Mouse (Mus musculus): ENCODE measurements around the gene Ung.
A peak's percentile ranks its signal among the peaks of the same experiment; 100 is the strongest.

DNA sequence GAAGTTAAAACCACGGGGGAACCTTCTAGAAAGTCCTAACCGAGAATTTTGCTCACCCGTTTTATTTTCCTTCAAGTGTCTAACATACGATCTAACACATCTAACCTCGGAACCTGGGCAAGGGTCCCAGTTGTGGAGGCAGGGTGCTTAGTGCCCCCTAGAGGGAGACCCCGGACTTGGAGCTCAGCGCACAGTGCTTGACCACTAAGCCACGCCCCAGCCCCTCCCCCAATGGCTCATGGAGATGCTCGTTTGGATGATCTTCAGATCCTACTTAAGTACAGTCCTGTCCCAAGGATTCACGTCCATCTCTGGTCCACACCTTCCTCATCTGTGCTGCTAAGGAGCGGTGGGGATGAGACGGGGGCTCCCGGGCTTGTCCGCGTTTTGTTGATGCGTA lies 44.5 kb downstream of the Ung start:
- peak; percentile 40; the same call in 1 of the 2 replicates for TF ChIP-seq CTCF (IDR thresholded peaks at IDR 0.05; ENCODE audit: control insufficient read depth, insufficient read depth, insufficient replicate concordance, low read depth, low read length)
- TF ChIP-seq POLR2A (IDR thresholded peaks at IDR 0.05; ENCODE audit: control insufficient read depth, low read depth, low read length), result no peak
